Mouse (Mus musculus): ENCODE results near the gene Rpl10.

DNA sequence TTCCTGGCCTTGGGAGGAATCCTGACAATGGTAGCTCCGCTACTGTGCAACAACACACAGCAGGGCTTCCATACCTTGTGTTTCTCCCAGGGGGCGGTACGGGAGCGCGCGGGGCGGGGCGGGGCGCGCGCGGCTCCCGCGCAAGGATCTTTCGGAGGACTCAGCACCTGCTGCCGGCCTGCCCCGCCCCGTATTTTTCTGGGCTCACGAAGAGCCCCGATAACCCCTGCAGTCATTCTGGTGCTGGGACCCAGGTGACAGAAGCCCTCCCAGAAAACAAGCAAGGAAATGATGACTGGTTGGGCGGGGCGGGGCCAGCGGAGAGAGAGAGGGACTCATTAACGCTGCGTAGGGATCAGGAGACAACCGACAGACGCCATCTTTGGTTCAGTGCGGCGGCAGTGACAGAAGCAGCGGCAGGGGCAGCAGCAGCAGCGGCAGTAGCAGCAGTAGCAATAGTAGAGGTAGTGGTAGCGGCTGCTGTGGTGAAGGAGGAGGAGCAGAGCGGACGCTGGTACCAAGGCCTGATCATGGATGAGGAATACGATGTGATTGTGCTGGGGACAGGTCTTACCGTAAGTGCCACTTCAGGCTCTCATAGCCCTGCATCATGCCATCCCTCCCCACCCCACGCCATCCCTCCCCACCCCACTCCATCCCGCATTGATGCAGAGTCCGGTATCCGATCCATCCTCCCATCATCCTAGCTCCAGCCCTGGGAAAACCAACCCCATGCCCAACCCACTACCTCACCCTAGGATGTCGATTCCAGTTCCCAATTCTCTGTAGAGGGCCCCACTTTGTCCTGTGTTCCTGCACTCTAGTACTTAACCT is 34.5 kb downstream of the Rpl10 start, which contains the start of gene Gdi1:
- TF ChIP-seq POLR2A (IDR thresholded peaks at IDR 0.05; ENCODE audit: control insufficient read depth, low read depth, low read length) (peak; percentile 51; the same call in 1 of the 2 replicates), CTCF (IDR thresholded peaks at IDR 0.05; ENCODE audit: control insufficient read depth, insufficient read depth, insufficient replicate concordance, low read depth, low read length) (no peak)
